Mouse (Mus musculus) liver, adult (tissue): ENCODE data around the gene Heca.
A peak's percentile ranks its signal among the peaks of the same experiment; 100 is the strongest.

Experiments
- GATA4 ChIP-seq: IDR thresholded peaks from 2 replicates; pipeline ENCODE4 v1.6.1; 2014; ENCODE audit warnings: mild to moderate bottlenecking, low read length; ENCODE audit not compliant: insufficient replicate concordance

Gene Heca

GRCm38 (mm10) chr10:17947960-17948730, at the start of gene Heca:
TSS of gene Heca (minus strand) at chr10:17948067.
- no peak for TF ChIP-seq GATA4

GRCm38 (mm10) chr10:17990576-17990975, 42.7 kb upstream of the Heca start:
- TF ChIP-seq GATA4 = no peak

GRCm38 (mm10) chr10:17989136-17989535, 41.3 kb upstream of the Heca start:
- TF ChIP-seq GATA4 = no peak

GRCm38 (mm10) chr10:17987823-17988423, 40.1 kb upstream of the Heca start:
- TF ChIP-seq GATA4 = no peak

GRCm38 (mm10) chr10:17983313-17983712, 35.4 kb upstream of the Heca start:
- TF ChIP-seq GATA4 = no peak

- TF ChIP-seq GATA4 = no peak
Measured at GRCm38 (mm10) chr10:17966090-17966489, 18.2 kb upstream of the Heca start.

- TF ChIP-seq GATA4 = no peak
Measured at GRCm38 (mm10) chr10:17950761-17951160, 2.9 kb upstream of the Heca start.

- TF ChIP-seq GATA4 = no peak
Measured at GRCm38 (mm10) chr10:17947175-17947906, 526 bp downstream of the Heca start.

GRCm38 (mm10) chr10:17946046-17946445, 1.8 kb downstream of the Heca start:
- peak; percentile 70 for TF ChIP-seq GATA4

GRCm38 (mm10) chr10:17933622-17934021, 14.2 kb downstream of the Heca start:
- TF ChIP-seq GATA4 = no peak

GRCm38 (mm10) chr10:17932131-17932530, 15.7 kb downstream of the Heca start:
- TF ChIP-seq GATA4 = no peak

GRCm38 (mm10) chr10:17931157-17931556, 16.7 kb downstream of the Heca start:
- TF ChIP-seq GATA4 = no peak

- TF ChIP-seq GATA4 = peak; percentile 50; the same call in 1 of the 2 replicates
Measured at GRCm38 (mm10) chr10:17930445-17931083, 17.3 kb downstream of the Heca start.

GRCm38 (mm10) chr10:17925200-17925599, 22.7 kb downstream of the Heca start:
- no peak for TF ChIP-seq GATA4

GRCm38 (mm10) chr10:17924166-17924565, 23.7 kb downstream of the Heca start:
- no peak for TF ChIP-seq GATA4
